Mouse (Mus musculus): ENCODE data around the gene Phactr3.
"Not testable (repeated sequence)": the region's sequence is repeated elsewhere in the genome, so short reads cannot be mapped to it uniquely, and the experiment has no call there.

The Phactr3 gene

DNA sequence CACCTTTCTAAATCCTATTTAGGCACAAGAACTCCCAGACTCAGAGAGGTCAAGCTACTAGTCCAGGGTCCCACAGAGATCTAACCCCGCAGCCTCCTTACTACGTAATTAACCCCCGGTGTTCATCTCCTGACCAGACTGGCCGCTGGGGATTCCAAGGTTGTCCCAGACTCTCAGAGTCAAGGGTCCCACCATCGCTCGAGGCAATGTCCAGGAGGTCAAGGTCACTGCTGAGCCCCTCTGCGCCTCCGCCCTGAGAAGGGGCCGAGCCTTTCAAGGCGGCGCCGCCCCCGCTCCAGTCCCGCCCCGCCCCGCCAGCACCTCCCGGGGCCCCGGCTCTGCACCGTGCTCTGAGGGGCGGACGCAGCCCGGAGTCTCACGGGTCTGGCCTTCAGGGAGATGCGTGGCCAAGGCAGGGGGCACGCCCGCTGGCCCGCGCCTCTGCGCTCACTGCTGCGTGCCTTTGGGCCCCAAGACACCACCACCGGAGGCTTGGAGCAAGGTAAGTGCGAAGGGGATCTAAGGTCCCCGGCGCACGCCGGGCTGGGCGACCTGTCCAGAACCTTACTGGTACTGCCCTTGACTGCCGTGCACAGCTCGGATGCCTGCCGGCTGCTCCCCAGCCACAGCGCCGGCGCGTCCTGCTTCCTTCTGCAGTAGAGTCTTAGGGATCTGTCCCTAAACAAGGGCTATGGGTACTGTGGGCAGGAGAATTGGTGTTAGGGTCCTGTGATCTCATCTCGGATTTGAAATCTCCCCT lies at the start of gene Phactr3:
TSS of gene Phactr3 (plus strand) at position 175 of the 760 bp plus-strand sequence.
- DNase-seq (ENCODE audit: low read depth), result no peak

DNA sequence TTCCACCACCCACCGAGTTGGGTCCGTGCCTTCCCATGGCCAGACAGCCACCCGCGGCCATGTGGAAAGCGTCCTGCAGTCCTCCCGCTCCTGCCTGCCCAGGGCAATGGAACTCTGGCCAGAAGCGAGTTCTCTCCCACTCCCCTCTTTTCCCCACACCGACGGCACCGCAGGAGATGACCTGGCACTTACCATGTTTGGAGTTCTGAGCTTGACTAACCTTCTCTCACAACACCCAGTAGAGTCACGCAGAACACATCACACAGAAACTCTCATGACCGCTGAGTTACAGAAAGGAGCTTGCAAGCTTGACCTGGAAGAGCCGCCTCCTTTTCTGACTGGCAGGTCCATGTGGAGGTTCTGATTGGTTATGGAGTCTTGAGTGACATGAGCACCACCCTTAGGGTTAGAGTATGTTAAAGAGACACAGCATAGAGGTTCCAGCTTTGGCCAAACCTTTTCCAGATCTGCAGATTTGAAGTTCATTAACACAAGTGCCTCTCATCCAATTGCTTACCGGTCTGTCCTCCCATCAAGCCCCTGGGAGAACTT lies 40.5 kb upstream of the Phactr3 start, which contains the start of gene Zfp931:
TSS of gene Zfp931 (minus strand) at position 311 of the 552 bp plus-strand sequence.
- DNase-seq (ENCODE audit: low read depth), result not testable (repeated sequence)

DNA sequence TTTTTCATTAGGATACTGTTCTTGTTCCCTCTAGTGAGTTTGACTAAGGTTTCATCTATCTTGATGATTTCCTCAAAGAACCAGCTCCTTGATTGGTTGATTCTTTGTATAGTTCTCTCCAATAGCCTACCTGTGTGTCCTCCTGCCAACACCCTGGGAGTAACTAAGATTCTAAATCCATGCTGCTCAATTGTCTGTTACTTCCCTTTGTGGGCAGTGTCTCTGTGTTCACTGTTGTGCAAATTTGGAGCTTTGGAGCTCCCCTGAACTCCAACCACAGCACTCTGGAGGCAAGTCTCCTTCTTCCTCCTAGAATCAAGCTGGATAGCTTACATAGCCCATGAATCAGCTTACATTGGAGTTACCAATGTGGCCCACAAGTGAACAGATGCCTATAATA lies 29.2 kb upstream of the Phactr3 start:
- DNase-seq (ENCODE audit: low read depth), result no peak

GRCm38 (mm10) chr2:178098021-178098420 lies 20.8 kb upstream of the Phactr3 start:
- peak; percentile 9 for DNase-seq (ENCODE audit: low read depth)

DNA sequence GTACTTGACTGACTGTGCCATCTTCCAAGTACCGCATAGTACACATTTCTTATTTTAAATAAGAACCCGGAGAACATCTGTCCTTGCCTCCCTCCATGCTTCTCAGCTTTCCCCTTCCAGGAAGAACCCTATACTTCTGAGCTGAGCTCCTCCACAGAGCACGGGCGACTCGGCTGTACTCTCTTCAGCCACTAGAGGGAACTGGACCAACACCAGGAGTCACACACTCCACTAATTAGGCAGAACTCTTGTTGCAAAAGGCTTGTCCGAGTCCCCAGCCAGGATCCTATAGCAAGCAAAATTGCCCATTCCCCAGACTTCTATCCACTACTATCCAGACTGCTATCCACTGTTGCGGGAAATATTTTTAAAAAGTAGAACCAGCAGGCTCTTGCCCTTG lies 16.8 kb upstream of the Phactr3 start:
- no peak for DNase-seq (ENCODE audit: low read depth)

- DNase-seq (ENCODE audit: low read depth), result peak; percentile 4
These were observed 829 bp upstream of the Phactr3 start for GRCm38 (mm10) chr2:178117946-178118345.

DNA sequence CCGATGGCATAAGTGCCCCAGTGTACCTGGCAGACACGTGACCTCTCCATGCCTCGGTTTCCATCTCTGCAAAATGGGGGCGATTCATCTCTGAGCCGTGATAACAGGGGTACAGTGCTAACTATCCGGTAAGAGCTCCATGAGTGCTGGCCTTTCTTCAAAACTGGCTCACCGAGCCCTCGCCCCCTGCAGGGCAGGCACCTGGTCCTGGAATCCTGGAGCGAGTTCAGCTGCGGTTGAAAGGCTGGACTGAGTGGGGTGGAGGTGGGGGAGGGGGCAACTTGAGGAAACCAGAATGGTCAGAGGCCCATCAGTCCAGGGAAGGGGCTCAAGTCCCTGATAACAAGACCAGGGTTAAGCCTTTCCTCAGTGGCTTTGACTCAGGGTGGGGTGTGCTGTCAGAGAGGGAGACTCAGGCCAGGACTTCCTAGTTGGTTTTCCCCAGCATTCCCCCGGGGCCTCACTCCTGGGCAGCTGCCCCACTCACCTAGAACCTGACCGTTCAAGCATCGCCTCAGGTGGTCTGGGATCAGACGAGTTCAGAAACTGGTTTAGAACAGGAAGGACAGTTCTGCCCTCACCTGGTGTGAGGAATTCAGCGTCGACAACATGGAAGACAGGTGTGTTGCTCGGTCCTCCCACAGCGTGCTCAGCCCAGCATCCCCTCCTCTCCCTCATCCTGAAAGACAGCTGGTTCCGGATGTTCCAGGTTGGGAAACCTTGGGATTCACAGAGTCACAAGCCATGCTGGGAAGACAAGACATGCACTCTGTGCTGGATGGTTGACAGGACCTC lies 983 bp downstream of the Phactr3 start:
- no peak for DNase-seq (ENCODE audit: low read depth)

DNA sequence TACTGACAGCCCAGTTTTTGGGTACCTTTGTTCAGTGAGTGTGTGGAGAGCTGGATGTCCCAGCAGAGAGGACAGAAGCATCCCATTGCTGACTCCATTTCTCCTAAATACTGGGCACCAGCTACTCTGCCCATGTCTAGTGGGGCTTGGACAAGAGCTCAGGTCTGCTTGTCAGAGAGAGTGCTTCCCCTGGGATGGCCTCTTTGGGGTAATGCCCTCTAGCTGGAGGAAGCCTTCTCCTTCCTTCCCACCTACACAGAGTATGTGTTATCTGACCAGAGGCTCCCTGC lies 1.5 kb downstream of the Phactr3 start:
- no peak for DNase-seq (ENCODE audit: low read depth)

DNA sequence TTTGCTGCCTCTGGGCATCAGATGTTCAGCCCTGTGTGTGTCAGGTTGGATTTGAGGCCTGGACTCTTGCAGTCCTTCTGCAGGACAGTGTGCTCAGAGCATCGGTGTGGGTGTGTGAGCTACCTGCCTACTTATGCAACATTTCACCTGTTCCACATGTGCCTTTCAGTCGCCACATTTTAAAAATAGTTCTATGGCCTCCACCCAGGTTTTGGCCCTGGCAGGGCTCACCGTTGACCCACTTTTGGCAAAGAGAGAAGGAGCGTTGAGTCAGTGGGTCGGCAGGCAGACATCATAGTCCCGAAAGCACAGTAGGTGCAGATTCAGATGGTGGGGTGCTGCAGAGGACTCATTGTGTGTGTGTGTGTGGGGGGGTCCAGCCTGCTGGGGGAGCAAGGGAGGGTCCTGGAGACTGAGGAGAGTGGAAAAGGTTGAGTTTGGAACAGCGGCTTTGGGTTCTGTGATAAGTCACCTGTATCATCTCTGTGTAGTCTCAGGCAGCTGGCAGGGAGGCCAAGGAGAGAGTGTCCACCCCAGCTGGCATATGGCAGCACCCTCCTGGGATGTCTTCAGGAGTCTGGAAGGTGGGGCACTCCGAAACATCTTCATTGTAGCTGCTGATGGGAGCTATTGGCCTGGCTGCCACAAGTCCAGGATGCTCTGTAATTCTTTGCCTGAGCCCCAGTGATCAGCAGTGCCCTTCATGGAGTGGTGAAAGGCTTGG lies 2.0 kb downstream of the Phactr3 start:
- no peak for DNase-seq (ENCODE audit: low read depth)

DNA sequence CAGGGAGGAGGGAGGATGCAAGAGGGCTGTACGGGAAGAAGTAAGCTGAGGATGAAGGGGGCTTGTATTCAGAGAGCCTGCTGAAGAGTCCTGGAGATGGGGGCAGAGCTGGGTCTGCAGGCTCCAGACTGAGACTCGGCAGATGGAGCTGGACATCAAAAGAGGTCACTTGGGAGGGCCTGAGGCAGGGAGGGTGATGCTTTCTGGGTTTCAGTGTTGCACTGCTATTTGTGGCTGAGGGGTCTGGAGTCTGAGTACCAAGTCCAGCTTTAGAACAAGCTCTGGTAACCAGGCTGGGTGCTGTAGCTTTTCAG lies 2.6 kb downstream of the Phactr3 start:
- no peak for DNase-seq (ENCODE audit: low read depth)

GRCm38 (mm10) chr2:178121946-178122665 lies 3.3 kb downstream of the Phactr3 start:
- no peak for DNase-seq (ENCODE audit: low read depth)

- DNase-seq (ENCODE audit: low read depth), result no peak
These were observed 4.7 kb downstream of the Phactr3 start for GRCm38 (mm10) chr2:178123466-178123865.

DNA sequence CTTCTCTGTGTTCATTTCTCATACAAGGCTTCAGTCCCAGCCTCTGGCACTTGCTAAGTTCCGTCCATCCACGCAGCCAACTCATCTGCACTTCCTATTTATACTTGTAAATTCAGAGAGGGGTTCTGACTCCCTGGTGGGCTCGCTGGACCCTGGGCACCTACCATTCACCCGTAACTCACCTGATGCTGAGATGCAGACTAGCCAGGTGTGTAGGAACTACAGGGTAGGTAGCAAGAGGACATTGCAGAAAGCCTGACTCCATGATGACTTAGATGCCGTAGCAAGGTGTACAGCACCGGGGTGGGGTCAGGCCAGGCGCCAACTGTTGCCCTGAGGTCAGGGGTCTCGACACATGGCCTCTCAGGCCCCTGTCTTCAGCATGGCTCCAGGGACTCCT lies 6.7 kb downstream of the Phactr3 start:
- no peak for DNase-seq (ENCODE audit: low read depth)

GRCm38 (mm10) chr2:178126041-178126820 lies 7.5 kb downstream of the Phactr3 start:
- no peak for DNase-seq (ENCODE audit: low read depth)

- DNase-seq (ENCODE audit: low read depth), result no peak
These were observed 9.8 kb downstream of the Phactr3 start for GRCm38 (mm10) chr2:178128594-178128993.

DNA sequence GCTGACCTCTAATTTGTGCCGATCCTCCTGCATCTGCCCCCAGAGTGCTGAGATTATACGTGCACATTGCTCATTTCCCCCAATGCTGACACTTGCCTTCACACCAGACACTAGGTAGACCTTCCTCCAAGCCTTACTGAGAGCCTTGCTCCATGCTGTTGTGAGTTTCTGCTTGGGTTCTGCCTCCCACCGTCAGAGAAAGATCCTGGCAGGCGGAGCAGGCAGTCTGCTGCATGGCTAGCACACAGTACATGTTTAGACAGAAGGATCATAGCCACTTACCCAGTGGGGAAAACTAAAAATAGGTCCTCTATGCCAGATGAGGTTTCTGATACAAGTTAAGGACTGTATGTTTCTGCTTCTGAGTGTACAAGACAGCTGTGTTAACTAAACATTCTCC lies 10.4 kb downstream of the Phactr3 start:
- no peak for DNase-seq (ENCODE audit: low read depth)

- DNase-seq (ENCODE audit: low read depth), result no peak
These were observed 10.9 kb downstream of the Phactr3 start for GRCm38 (mm10) chr2:178129676-178130075.

GRCm38 (mm10) chr2:178130536-178130935 lies 11.8 kb downstream of the Phactr3 start:
- DNase-seq (ENCODE audit: low read depth), result no peak

GRCm38 (mm10) chr2:178131011-178131410 lies 12.2 kb downstream of the Phactr3 start:
- no peak for DNase-seq (ENCODE audit: low read depth)

GRCm38 (mm10) chr2:178131606-178132365 lies 13.0 kb downstream of the Phactr3 start:
- DNase-seq (ENCODE audit: low read depth), result no peak

Data from fibroblast of lung, adult 2 months (primary cell).